8 mouse cellular contexts compared by ENCODE assay signal in genomic region chr6:48954946-48955345, GRCm38 (mm10). TPM values are rescaled to one million over a fixed set of nuclear protein-coding genes. Genes with fewer than 3 reads are reported as not detected.
DNase-seq lines count a peak whose midpoint lies in the region; ATAC-seq and TF ChIP-seq lines count a peak whose summit lies in the region.

No protein-coding gene starts in this region.

- no peak for TF ChIP-seq POLR2A in heart, adult 2 months (IDR thresholded peaks at IDR 0.05; ENCODE audit: insufficient read depth, low read depth, low read length)

- no peaks in the 10 kb centered on the region for H3K36me3 ChIP-seq in midbrain, embryonic 11.5 days (ENCODE audit: control insufficient read depth, insufficient read depth, low read length)
- H3K36me3 ChIP-seq in midbrain, embryonic 16.5 days (ENCODE audit: control insufficient read depth, insufficient read depth, low read length) = no peaks in the 10 kb centered on the region
- H3K36me3 ChIP-seq in heart, adult 2 months (ENCODE audit: control insufficient read depth, insufficient read depth, low read length) = no peaks in the 10 kb centered on the region
- no peaks in the 10 kb centered on the region for H3K36me3 ChIP-seq in liver, embryonic 14.5 days (replicated peaks; ENCODE audit: control insufficient read depth, insufficient read depth, low read depth)

- no peaks in the 10 kb centered on the region for H3K9me3 ChIP-seq in midbrain, embryonic 11.5 days (ENCODE audit: control insufficient read depth, low read length)
- H3K9me3 ChIP-seq in midbrain, embryonic 16.5 days (replicated peaks; ENCODE audit: control insufficient read depth, low read length, poor library complexity, severe bottlenecking) = no peaks in the 10 kb centered on the region
- H3K9me3 ChIP-seq in liver, embryonic 14.5 days (ENCODE audit: control insufficient read depth, low read length) = no peaks in the 10 kb centered on the region

- peak; percentile 69 for TF ChIP-seq CTCF in heart, adult 2 months (IDR thresholded peaks at IDR 0.05)
- peak; percentile 45 for TF ChIP-seq CTCF in liver, embryonic 14.5 days (IDR thresholded peaks at IDR 0.05; ENCODE audit: low read depth)

- no peaks in the 10 kb centered on the region for H3K27me3 ChIP-seq in midbrain, embryonic 11.5 days (ENCODE audit: control insufficient read depth, insufficient read depth, low read length)
- no peaks in the 10 kb centered on the region for H3K27me3 ChIP-seq in midbrain, embryonic 16.5 days (ENCODE audit: control insufficient read depth, insufficient read depth, low read depth, low read length)
- no peaks in the 10 kb centered on the region for H3K27me3 ChIP-seq in heart, adult 2 months (ENCODE audit: control insufficient read depth, insufficient read depth, low read length)
- H3K27me3 ChIP-seq in liver, embryonic 14.5 days (ENCODE audit: control insufficient read depth, insufficient read depth, low read length) = no peaks in the 10 kb centered on the region

- WGBS in midbrain, embryonic 11.5 days = 55% methylated on average over 1 of the region's 1 CpGs
- WGBS in midbrain, embryonic 16.5 days = 60% methylated on average over 1 of the region's 1 CpGs
- WGBS in heart, adult 2 months = 44% methylated on average over 1 of the region's 1 CpGs
- 14% methylated on average over 1 of the region's 1 CpGs for WGBS in liver, embryonic 14.5 days (ENCODE audit: insufficient replicate concordance)

- H3K4me2 ChIP-seq in midbrain, embryonic 11.5 days = no peak overlapping the region
- H3K4me2 ChIP-seq in midbrain, embryonic 16.5 days (ENCODE audit: low read length) = no peak overlapping the region
- no peak overlapping the region for H3K4me2 ChIP-seq in liver, embryonic 14.5 days (ENCODE audit: low read depth)

- ATAC-seq in midbrain, embryonic 11.5 days (ENCODE audit: low FRiP score) = no peak
- no peak for ATAC-seq in midbrain, embryonic 16.5 days
- no peak for ATAC-seq in liver, embryonic 14.5 days (ENCODE audit: insufficient read depth)
- no peak for ATAC-seq in megakaryocyte, adult 5-6 weeks (ENCODE audit: poor library complexity, severe bottlenecking)

- no peak overlapping the region for H3K9ac ChIP-seq in midbrain, embryonic 11.5 days (ENCODE audit: low read length)
- H3K9ac ChIP-seq in midbrain, embryonic 16.5 days (ENCODE audit: low read depth, low read length) = no peak overlapping the region
- no peak overlapping the region for H3K9ac ChIP-seq in heart, adult 2 months (ENCODE audit: low read depth, low read length)
- H3K9ac ChIP-seq in liver, embryonic 14.5 days (replicated peaks) = no peak overlapping the region

- H3K27ac ChIP-seq in midbrain, embryonic 11.5 days (ENCODE audit: low read depth, low read length) = no peak overlapping the region
- H3K27ac ChIP-seq in midbrain, embryonic 16.5 days (ENCODE audit: low read length) = no peak overlapping the region
- H3K27ac ChIP-seq in heart, adult 2 months = no peak overlapping the region
- H3K27ac ChIP-seq in liver, embryonic 14.5 days = no peak overlapping the region

- H3K4me3 ChIP-seq in midbrain, embryonic 11.5 days (ENCODE audit: low read depth, low read length) = no peak overlapping the region
- H3K4me3 ChIP-seq in midbrain, embryonic 16.5 days (ENCODE audit: low read depth, low read length) = no peak overlapping the region
- H3K4me3 ChIP-seq in heart, adult 2 months = no peak overlapping the region
- no peak overlapping the region for H3K4me3 ChIP-seq in liver, embryonic 14.5 days (ENCODE audit: insufficient read depth in 1 of 2, low read depth in 2 of 2, low read length in 2 of 2)

- peak; percentile 85 for DNase-seq in midbrain, embryonic 11.5 days (ENCODE audit: low spot score, missing footprints)
- DNase-seq in adrenal gland, postnatal 36 days = peak; percentile 69 to 70
- DNase-seq in heart, adult 2 months = peak; percentile 14 to 24
- DNase-seq in kidney, postnatal 25 days = peak; percentile 82 to 93
- peak in 1 of 3 experiments; percentile 3 for DNase-seq in liver, embryonic 14.5 days (ENCODE audit: low read depth in 3 of 3, low spot score in 3 of 3)
- peak; percentile 9 for DNase-seq in right cerebral cortex, adult 18-20 months

- intact Hi-C loops in heart, adult 2 months (cut with DNase I) = loop anchor here (1.0 to 5.0 kb wide), 2 partner anchors 93 to 137 kb away; no protein-coding TSS in a partner anchor

- no peak for TF ChIP-seq EP300 in heart, adult 2 months (IDR thresholded peaks at IDR 0.05; ENCODE audit: insufficient read depth, low read depth, low read length)
- no peak for TF ChIP-seq EP300 in liver, embryonic 14.5 days (IDR thresholded peaks at IDR 0.05; ENCODE audit: low read depth)

- no peaks in the 10 kb centered on the region for H3K79me2 ChIP-seq in heart, adult 2 months (replicated peaks; ENCODE audit: control insufficient read depth, insufficient read depth, low read length)

- H3K4me1 ChIP-seq in midbrain, embryonic 11.5 days (ENCODE audit: control insufficient read depth, insufficient read depth, low read length) = no peaks in the 10 kb centered on the region
- H3K4me1 ChIP-seq in midbrain, embryonic 16.5 days (ENCODE audit: control insufficient read depth, insufficient read depth, low read length) = no peaks in the 10 kb centered on the region
- H3K4me1 ChIP-seq in heart, adult 2 months (ENCODE audit: control insufficient read depth, insufficient read depth, low read length) = no peaks in the 10 kb centered on the region
- H3K4me1 ChIP-seq in liver, embryonic 14.5 days (replicated peaks; ENCODE audit: control insufficient read depth in 2 of 2, insufficient read depth in 2 of 2, low read length in 1 of 2) = no peaks in the 10 kb centered on the region

RNA-seq across cellular contexts. Expression of gene Doxl2, which starts 19.8 kb away (rescaled TPM):
- not detected in 2 replicates for polyA plus RNA-seq in midbrain, embryonic 11.5 days (2014; fragmentation: Nextera tagmentation; extraction: Ambion mirVana)
- not detected in 2 replicates for polyA plus RNA-seq in midbrain, embryonic 16.5 days (2015; fragmentation: Nextera tagmentation; extraction: Ambion mirVana)
- total RNA-seq in adrenal gland, postnatal 36 days (2021) = not detected
- not detected for total RNA-seq in heart, adult 2 months (2021)
- not detected in 2 replicates for polyA plus RNA-seq in heart, adult 2 months (2012; rRNA removed)
- not detected in 2 replicates for polyA plus RNA-seq in liver, embryonic 14.5 days (2012; rRNA removed)
- polyA plus RNA-seq in liver, embryonic 14.5 days (2014; fragmentation: Nextera tagmentation; extraction: Ambion mirVana) = not detected in 2 replicates
- not detected in 2 replicates for total RNA-seq in megakaryocyte, adult 5-6 weeks (2015)
- total RNA-seq in megakaryocyte, adult 5-6 weeks (2017) = not detected in 2 replicates

RNA-seq across cellular contexts. Expression of gene 1600015I10Rik, which starts 25.3 kb away (rescaled TPM):
- not detected in 2 replicates for polyA plus RNA-seq in midbrain, embryonic 11.5 days (2014; fragmentation: Nextera tagmentation; extraction: Ambion mirVana)
- not detected in 2 replicates for polyA plus RNA-seq in midbrain, embryonic 16.5 days (2015; fragmentation: Nextera tagmentation; extraction: Ambion mirVana)
- total RNA-seq in adrenal gland, postnatal 36 days (2021) = not detected
- total RNA-seq in heart, adult 2 months (2021) = not detected
- 0.08 and 0.12 TPM in 2 replicates for polyA plus RNA-seq in heart, adult 2 months (2012; rRNA removed)
- polyA plus RNA-seq in liver, embryonic 14.5 days (2012; rRNA removed) = not detected in 2 replicates
- polyA plus RNA-seq in liver, embryonic 14.5 days (2014; fragmentation: Nextera tagmentation; extraction: Ambion mirVana) = not detected in 2 replicates
- total RNA-seq in megakaryocyte, adult 5-6 weeks (2015) = not detected in 2 replicates
- not detected in 2 replicates for total RNA-seq in megakaryocyte, adult 5-6 weeks (2017)

RNA-seq across cellular contexts. Expression of gene Svs1, which starts 31.7 kb away (rescaled TPM):
- not detected in 2 replicates for polyA plus RNA-seq in midbrain, embryonic 11.5 days (2014; fragmentation: Nextera tagmentation; extraction: Ambion mirVana)
- polyA plus RNA-seq in midbrain, embryonic 16.5 days (2015; fragmentation: Nextera tagmentation; extraction: Ambion mirVana) = not detected in 2 replicates
- not detected for total RNA-seq in adrenal gland, postnatal 36 days (2021)
- total RNA-seq in heart, adult 2 months (2021) = not detected
- polyA plus RNA-seq in heart, adult 2 months (2012; rRNA removed) = not detected in 2 replicates
- not detected in 2 replicates for polyA plus RNA-seq in liver, embryonic 14.5 days (2012; rRNA removed)
- not detected in 2 replicates for polyA plus RNA-seq in liver, embryonic 14.5 days (2014; fragmentation: Nextera tagmentation; extraction: Ambion mirVana)
- not detected in 2 replicates for total RNA-seq in megakaryocyte, adult 5-6 weeks (2015)
- total RNA-seq in megakaryocyte, adult 5-6 weeks (2017) = not detected in 2 replicates
